Mouse (Mus musculus) lung, postnatal 0 days (tissue): ENCODE measurements around the gene Rbfox2. TPM values are rescaled to one million over a fixed set of nuclear protein-coding genes. Genes with fewer than 3 reads are reported as not detected.
A peak's percentile ranks its signal among the peaks of the same experiment; 100 is the strongest.

Source experiments
- ATAC-seq: fragments of 200-750 bp; cut with Nextera tagmentation; 2 replicates; pipeline ENCODE4 v1.8.0; 2017; ENCODE audit warnings: moderate library complexity
- DNase-seq: peaks from one replicate; pipeline ENCODE4 v3.0.0-alpha.2; 2016; ENCODE audit warnings: low spot score
- H3K27ac ChIP-seq: fragments of 300-500 bp; sonication (generic); 2 replicates; pipeline ENCODE4 v1.5.1; 2014; ENCODE audit warnings: antibody characterized with exemption, mild to moderate bottlenecking, low read length, mixed read lengths
- H3K27me3 ChIP-seq: fragments of 300-500 bp; sonication (generic); replicated peaks from 2 replicates; pipeline ENCODE4 v1.6.1; 2014; ENCODE audit warnings: low read length, mixed read lengths; ENCODE audit not compliant: insufficient read depth
- H3K36me3 ChIP-seq: fragments of 300-500 bp; sonication (generic); 2 replicates; pipeline ENCODE4 v1.6.1; 2014; ENCODE audit warnings: low read length, mixed read lengths; ENCODE audit not compliant: insufficient read depth
- H3K4me1 ChIP-seq: fragments of 300-500 bp; sonication (generic); 2 replicates; pipeline ENCODE4 v1.6.1; 2014; ENCODE audit warnings: antibody characterized with exemption, low read depth, low read length, mixed read lengths; ENCODE audit not compliant: insufficient read depth
- H3K4me2 ChIP-seq: fragments of 300-500 bp; sonication (generic); replicated peaks from 2 replicates; pipeline ENCODE4 v1.6.1; 2014; ENCODE audit warnings: low read depth, mild to moderate bottlenecking, low read length, moderate library complexity, mixed read lengths
- H3K4me3 ChIP-seq: fragments of 300-500 bp; sonication (generic); 2 replicates; pipeline ENCODE4 v1.5.1; 2014; ENCODE audit warnings: low read depth, low read length
- H3K9ac ChIP-seq: fragments of 300-500 bp; sonication (generic); replicated peaks from 2 replicates; pipeline ENCODE4 v1.6.1; 2014; ENCODE audit warnings: low read depth, mild to moderate bottlenecking
- H3K9me3 ChIP-seq: fragments of 300-500 bp; sonication (generic); 2 replicates; pipeline ENCODE4 v1.6.1; 2016; ENCODE audit warnings: low read length, mixed read lengths
- CTCF ChIP-seq: IDR thresholded peaks from 2 replicates; pipeline ENCODE4 v1.5.1; 2016; ENCODE audit warnings: antibody characterized with exemption, mild to moderate bottlenecking
- EP300 ChIP-seq: IDR thresholded peaks from 2 replicates; pipeline ENCODE4 v1.6.1; 2016; ENCODE audit warnings: antibody characterized with exemption, mild to moderate bottlenecking, control low read depth
- WGBS: fragments of 180-500 bp; shearing (Covaris S2); extraction: QIAGEN DNeasy Blood & Tissue Kit; methylation state at CpG from one replicate; pipeline ENCODE4 v1.1.7; 2014; 5-methylcytosine and 5-hydroxymethylcytosine counted together
- polyA plus RNA-seq: library from polyadenylated mRNA; unstranded; fragments of >200 nt; fragmentation: Nextera tagmentation; extraction: Ambion mirVana; gene quantifications from 2 replicates; pipeline ENCODE4 v1.2.1, GENCODE M21; 2015

The Rbfox2 gene
- polyA plus RNA-seq, 1 experiment from 2014 or later: 17.4 TPM

GRCm38 (mm10) chr15:77350117-77350516 lies 43.3 kb upstream of the Rbfox2 start:
- 82% methylated on average over 7 of the region's 7 CpGs for WGBS
- H3K27ac ChIP-seq: no peak overlapping the region
- H3K4me3 ChIP-seq: no peak overlapping the region
- no peak for TF ChIP-seq EP300
- TF ChIP-seq CTCF: no peak
- no peak overlapping the region for H3K9ac ChIP-seq
- H3K4me2 ChIP-seq: no peak overlapping the region
- no peaks in the 10 kb centered on the region for H3K27me3 ChIP-seq
- H3K36me3 ChIP-seq: no peaks in the 10 kb centered on the region
- no peaks in the 10 kb centered on the region; the same call in 1 of the 2 replicates for H3K4me1 ChIP-seq
- ATAC-seq (no peak), DNase-seq (no peak)
- no peaks in the 10 kb centered on the region for H3K9me3 ChIP-seq

GRCm38 (mm10) chr15:77348146-77348545 lies 41.3 kb upstream of the Rbfox2 start:
- ATAC-seq (no peak), DNase-seq (no peak)
- Histone ChIP-seq H3K9ac (no peak overlapping the region), H3K27me3 (no peaks in the 10 kb centered on the region), H3K4me2 (no peak overlapping the region), H3K9me3 (no peaks in the 10 kb centered on the region), H3K4me1 (peaks cover 10% of the 10 kb centered on the region), H3K4me3 (no peak overlapping the region), H3K27ac (no peak overlapping the region), H3K36me3 (no peaks in the 10 kb centered on the region)
- TF ChIP-seq EP300: no peak
- no peak for TF ChIP-seq CTCF
- 56% methylated on average over 7 of the region's 7 CpGs for WGBS

- Histone ChIP-seq H3K27me3 (no peaks in the 10 kb centered on the region), H3K27ac (peak overlapping the region; percentile 76), H3K9ac (no peak overlapping the region), H3K4me1 (peaks cover 18% of the 10 kb centered on the region), H3K9me3 (no peaks in the 10 kb centered on the region), H3K4me2 (peak overlapping the region; percentile 44), H3K4me3 (0 out of 2 replicates have a peak overlapping the region, but pooled peaks have one; percentile 5), H3K36me3 (no peaks in the 10 kb centered on the region)
- ATAC-seq: peak; percentile 52
- 33% methylated on average over 17 of the region's 17 CpGs for WGBS
- TF ChIP-seq CTCF: no peak
- TF ChIP-seq EP300: no peak
- DNase-seq: peak; percentile 49
Measured at GRCm38 (mm10) chr15:77344127-77345125, 37.6 kb upstream of the Rbfox2 start.

GRCm38 (mm10) chr15:77343527-77344091 lies 36.8 kb upstream of the Rbfox2 start:
- 6% methylated on average over 13 of the region's 13 CpGs for whole genome bisulfite sequencing
- peak; percentile 90 for TF ChIP-seq CTCF
- TF ChIP-seq EP300: peak; percentile 85

GRCm38 (mm10) chr15:77342962-77343526 lies 36.2 kb upstream of the Rbfox2 start:
- 0 out of 2 replicates have a peak, but pooled peaks have one; percentile 9 for TF ChIP-seq EP300
- TF ChIP-seq CTCF: no peak
- ATAC-seq: peak; percentile 44
- Histone ChIP-seq H3K9ac (no peak overlapping the region), H3K27me3 (no peaks in the 10 kb centered on the region), H3K4me2 (peak overlapping the region; percentile 44), H3K9me3 (no peaks in the 10 kb centered on the region), H3K27ac (peak overlapping the region; percentile 54; the same call in 1 of the 2 replicates), H3K4me3 (0 out of 2 replicates have a peak overlapping the region, but pooled peaks have one; percentile 0), H3K36me3 (no peaks in the 10 kb centered on the region), H3K4me1 (peaks cover 18% of the 10 kb centered on the region)
- 17% methylated on average over 18 of the region's 18 CpGs for WGBS
- peak; percentile 28 for DNase-seq

More at GRCm38 (mm10) chr15:77343527-77344091, 36.8 kb upstream of the Rbfox2 start:
- Histone ChIP-seq H3K27me3 (no peaks in the 10 kb centered on the region), H3K9ac (no peak overlapping the region), H3K27ac (peak overlapping the region; percentile 76), H3K4me3 (0 out of 2 replicates have a peak overlapping the region, but pooled peaks have one; percentile 5), H3K36me3 (no peaks in the 10 kb centered on the region), H3K4me2 (peak overlapping the region; percentile 44), H3K9me3 (no peaks in the 10 kb centered on the region), H3K4me1 (peaks cover 18% of the 10 kb centered on the region)
- peak; percentile 93 for ATAC-seq
- peak; percentile 86 for DNase-seq

GRCm38 (mm10) chr15:77342005-77342404 lies 35.2 kb upstream of the Rbfox2 start:
- TF ChIP-seq CTCF (peak; percentile 20), EP300 (no peak)
- Histone ChIP-seq H3K4me2 (no peak overlapping the region), H3K4me3 (no peak overlapping the region), H3K27ac (no peak overlapping the region), H3K9me3 (no peaks in the 10 kb centered on the region), H3K9ac (no peak overlapping the region), H3K27me3 (no peaks in the 10 kb centered on the region), H3K4me1 (peaks cover 18% of the 10 kb centered on the region), H3K36me3 (no peaks in the 10 kb centered on the region)
- DNase-seq (no peak), ATAC-seq (no peak)
- 87% methylated on average over 6 of the region's 6 CpGs for WGBS
